Mouse (Mus musculus) liver, embryonic 12.5 days (tissue): Measurements from ENCODE around the gene Asb2. TPM values are rescaled to one million over a fixed set of nuclear protein-coding genes. Genes with fewer than 3 reads are reported as not detected.
A peak's percentile ranks its signal among the peaks of the same experiment; 100 is the strongest.

Experiments
- ATAC-seq: fragments of 200-750 bp; cut with Nextera tagmentation; 2 replicates; pipeline ENCODE4 v1.8.0; 2017; ENCODE audit warnings: moderate number of reproducible peaks, mild to moderate bottlenecking, moderate library complexity
- H3K27ac ChIP-seq: fragments of 300-500 bp; sonication (generic); 2 replicates; pipeline ENCODE4 v1.5.1; 2016; ENCODE audit warnings: mild to moderate bottlenecking
- H3K27me3 ChIP-seq: fragments of 300-500 bp; sonication (generic); replicated peaks from 2 replicates; pipeline ENCODE4 v1.6.1; 2016; ENCODE audit warnings: mild to moderate bottlenecking, moderate library complexity
- H3K36me3 ChIP-seq: fragments of 300-500 bp; sonication (generic); 2 replicates; pipeline ENCODE4 v1.6.1; 2016; ENCODE audit warnings: mild to moderate bottlenecking, moderate library complexity
- H3K4me1 ChIP-seq: fragments of 300-500 bp; sonication (generic); 2 replicates; pipeline ENCODE4 v1.6.1; 2016
- H3K4me2 ChIP-seq: fragments of 300-500 bp; sonication (generic); 2 replicates; pipeline ENCODE4 v1.6.1; 2016; ENCODE audit warnings: mild to moderate bottlenecking, moderate library complexity
- H3K4me3 ChIP-seq: fragments of 300-500 bp; sonication (generic); 2 replicates; pipeline ENCODE4 v1.5.1; 2016; ENCODE audit warnings: mild to moderate bottlenecking, moderate library complexity
- H3K9ac ChIP-seq: fragments of 300-500 bp; sonication (generic); 2 replicates; pipeline ENCODE4 v1.6.1; 2016; ENCODE audit warnings: mild to moderate bottlenecking, moderate library complexity
- H3K9me3 ChIP-seq: fragments of 300-500 bp; sonication (generic); replicated peaks from 2 replicates; pipeline ENCODE4 v1.6.1; 2016; ENCODE audit warnings: mild to moderate bottlenecking, moderate library complexity
- WGBS: fragments of 180-500 bp; shearing (Covaris S2); methylation state at CpG from one replicate; pipeline ENCODE4 v1.1.7; 2016; ENCODE audit not compliant: insufficient replicate concordance; 5-methylcytosine and 5-hydroxymethylcytosine counted together
- polyA plus RNA-seq: library from polyadenylated mRNA; unstranded; fragments of >200 nt; fragmentation: Nextera tagmentation; extraction: Ambion mirVana; gene quantifications from 2 replicates; pipeline ENCODE4 v1.2.1, GENCODE M21; 2016

Gene Asb2
- polyA plus RNA-seq, 1 experiment from 2014 or later: 1.1 TPM

DNA sequence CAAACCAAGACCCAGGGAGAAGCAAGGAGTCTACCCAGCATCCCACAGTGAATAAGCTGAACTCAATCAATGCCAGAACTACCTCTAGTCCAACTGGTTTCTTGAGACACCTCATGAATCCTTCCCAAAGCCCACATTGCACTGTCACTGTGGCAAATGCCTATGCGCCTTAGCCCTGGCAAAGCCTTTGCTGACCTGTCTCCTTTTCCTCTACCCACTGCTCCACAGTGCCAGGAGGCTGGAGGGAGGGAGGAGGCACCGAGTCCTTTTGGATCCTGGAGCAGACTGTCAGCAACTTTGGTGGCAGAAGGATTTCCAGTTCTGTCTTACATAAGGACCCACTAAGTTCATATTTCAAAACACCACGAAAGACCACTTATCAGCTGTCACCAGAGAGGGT lies 72.4 kb downstream of the Asb2 start:
- no peak for ATAC-seq
- Histone ChIP-seq H3K4me2 (no peak overlapping the region), H3K9me3 (no peaks in the 10 kb centered on the region), H3K27me3 (no peaks in the 10 kb centered on the region), H3K27ac (no peak overlapping the region), H3K9ac (no peak overlapping the region), H3K36me3 (no peaks in the 10 kb centered on the region), H3K4me1 (no peaks in the 10 kb centered on the region), H3K4me3 (no peak overlapping the region)
- 70% methylated on average over 3 of the region's 3 CpGs for WGBS

- Histone ChIP-seq H3K9ac (no peak overlapping the region), H3K27ac (no peak overlapping the region), H3K4me1 (no peaks in the 10 kb centered on the region), H3K4me3 (no peak overlapping the region), H3K36me3 (no peaks in the 10 kb centered on the region), H3K27me3 (no peaks in the 10 kb centered on the region), H3K9me3 (no peaks in the 10 kb centered on the region), H3K4me2 (no peak overlapping the region)
- no peak for ATAC-seq
- WGBS: 54% methylated on average over 6 of the region's 6 CpGs
These were observed 72.9 kb downstream of the Asb2 start for GRCm38 (mm10) chr12:103282936-103283335.

DNA sequence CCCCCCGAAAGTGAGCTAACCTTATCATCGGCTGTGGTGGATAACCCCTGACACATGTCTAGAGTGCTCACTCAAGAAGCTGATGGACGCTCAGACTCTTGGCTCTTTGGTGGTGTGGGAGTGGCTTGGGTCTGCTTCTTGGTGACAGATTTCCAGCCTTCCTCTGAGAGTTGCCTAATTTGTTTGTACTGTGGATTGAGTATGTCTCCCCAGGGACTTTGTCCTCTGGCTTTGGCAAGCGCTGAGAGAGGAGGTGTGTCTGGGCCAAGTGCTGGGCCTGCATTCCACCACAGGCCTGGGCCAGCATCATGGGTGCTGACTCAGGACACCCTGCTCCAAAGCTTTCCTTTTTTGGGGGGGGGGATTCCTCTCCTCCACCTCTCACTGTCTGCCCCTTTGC lies 73.9 kb downstream of the Asb2 start:
- H3K4me3 ChIP-seq: no peak overlapping the region
- H3K4me2 ChIP-seq: no peak overlapping the region
- no peak overlapping the region for H3K9ac ChIP-seq
- peak; percentile 64 for ATAC-seq
- H3K9me3 ChIP-seq: no peaks in the 10 kb centered on the region
- 47% methylated on average over 4 of the region's 4 CpGs for WGBS
- H3K36me3 ChIP-seq: no peaks in the 10 kb centered on the region
- no peak overlapping the region for H3K27ac ChIP-seq
- no peaks in the 10 kb centered on the region for H3K4me1 ChIP-seq
- H3K27me3 ChIP-seq: no peaks in the 10 kb centered on the region

DNA sequence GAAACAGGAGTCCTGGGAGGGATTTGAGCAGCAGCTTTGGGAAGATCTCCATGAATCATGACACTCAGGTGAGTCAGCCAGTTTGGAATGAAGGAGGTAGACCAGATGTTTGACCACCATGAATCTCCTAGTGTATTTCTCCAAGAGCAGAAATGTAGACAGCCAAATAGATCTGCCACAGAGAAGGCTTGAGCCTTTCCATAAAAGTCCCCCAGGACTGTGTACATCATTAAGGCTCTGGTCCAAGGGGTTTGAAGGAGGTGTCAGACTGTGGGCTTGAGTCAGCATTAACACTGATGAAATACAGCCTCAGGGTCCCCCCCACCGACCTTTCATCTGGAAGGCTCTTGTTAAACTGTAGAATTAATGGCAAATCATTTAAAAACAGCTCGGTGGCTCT lies 74.3 kb downstream of the Asb2 start:
- Histone ChIP-seq H3K4me3 (no peak overlapping the region), H3K4me2 (no peak overlapping the region), H3K9me3 (no peaks in the 10 kb centered on the region), H3K27me3 (no peaks in the 10 kb centered on the region), H3K9ac (no peak overlapping the region), H3K4me1 (no peaks in the 10 kb centered on the region), H3K27ac (no peak overlapping the region), H3K36me3 (no peaks in the 10 kb centered on the region)
- 39% methylated on average over 2 of the region's 2 CpGs for WGBS
- no peak for ATAC-seq

GRCm38 (mm10) chr12:103276422-103276821 lies 79.4 kb downstream of the Asb2 start:
- H3K9ac ChIP-seq: no peak overlapping the region
- H3K27me3 ChIP-seq: no peaks in the 10 kb centered on the region
- H3K36me3 ChIP-seq: no peaks in the 10 kb centered on the region
- H3K4me1 ChIP-seq: no peaks in the 10 kb centered on the region
- H3K4me2 ChIP-seq: no peak overlapping the region
- H3K4me3 ChIP-seq: no peak overlapping the region
- 51% methylated on average over 4 of the region's 4 CpGs for WGBS
- H3K27ac ChIP-seq: no peak overlapping the region
- no peak for ATAC-seq
- no peaks in the 10 kb centered on the region for H3K9me3 ChIP-seq

DNA sequence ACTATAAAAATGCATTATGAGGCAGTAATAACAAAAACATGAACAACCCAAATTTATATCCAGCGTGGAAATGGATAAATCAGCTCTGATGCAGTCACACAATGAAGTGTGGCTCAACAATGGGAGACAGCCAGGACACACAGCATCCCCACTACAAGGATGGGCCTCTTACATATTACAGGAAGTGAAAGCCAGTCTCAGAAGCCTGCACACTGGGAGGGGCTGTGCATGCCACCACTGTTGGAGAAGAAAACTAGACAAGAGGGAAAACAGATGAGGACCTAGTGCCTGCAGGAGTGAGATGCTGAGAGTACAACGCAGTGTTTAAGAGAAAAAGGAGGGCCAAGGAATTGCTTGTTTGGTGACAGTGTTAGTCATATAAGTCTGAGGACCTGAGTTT lies 82.1 kb downstream of the Asb2 start:
- H3K4me1 ChIP-seq: no peaks in the 10 kb centered on the region
- no peaks in the 10 kb centered on the region for H3K27me3 ChIP-seq
- no peaks in the 10 kb centered on the region for H3K36me3 ChIP-seq
- H3K9me3 ChIP-seq: no peaks in the 10 kb centered on the region
- no peak for ATAC-seq
- H3K4me2 ChIP-seq: no peak overlapping the region
- 62% methylated on average over 2 of the region's 2 CpGs for WGBS
- no peak overlapping the region for H3K27ac ChIP-seq
- no peak overlapping the region for H3K9ac ChIP-seq
- H3K4me3 ChIP-seq: no peak overlapping the region

DNA sequence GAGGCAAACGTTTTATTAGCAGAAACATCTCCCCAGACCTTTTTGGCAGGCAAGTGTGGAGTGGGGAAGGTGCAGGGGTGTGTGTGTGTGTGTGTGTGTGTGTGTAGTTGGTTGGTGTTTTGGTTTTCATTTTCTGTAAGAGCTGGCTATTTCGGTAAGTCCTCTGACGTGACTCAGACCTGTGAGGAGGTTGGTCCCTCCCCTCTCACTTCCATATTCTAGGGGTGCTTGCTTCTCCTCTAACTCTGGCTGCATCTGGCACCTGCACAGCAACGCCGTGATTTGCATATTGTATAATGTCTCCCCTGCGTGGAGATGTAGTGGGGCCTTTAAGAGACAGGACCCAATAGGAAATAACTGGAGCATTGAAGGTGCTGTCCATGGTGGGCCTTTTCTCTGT lies 82.8 kb downstream of the Asb2 start:
- Histone ChIP-seq H3K4me1 (no peaks in the 10 kb centered on the region), H3K9me3 (no peaks in the 10 kb centered on the region), H3K4me3 (no peak overlapping the region), H3K4me2 (no peak overlapping the region), H3K27ac (no peak overlapping the region), H3K9ac (no peak overlapping the region), H3K36me3 (no peaks in the 10 kb centered on the region), H3K27me3 (no peaks in the 10 kb centered on the region)
- no peak for ATAC-seq
- 52% methylated on average over 6 of the region's 6 CpGs for WGBS

- ATAC-seq: no peak
- Histone ChIP-seq H3K27ac (no peak overlapping the region), H3K4me3 (no peak overlapping the region), H3K36me3 (no peaks in the 10 kb centered on the region), H3K4me1 (no peaks in the 10 kb centered on the region), H3K27me3 (no peaks in the 10 kb centered on the region), H3K9ac (no peak overlapping the region), H3K9me3 (no peaks in the 10 kb centered on the region), H3K4me2 (no peak overlapping the region)
- WGBS: 54% methylated on average over 3 of the region's 3 CpGs
These were observed 83.6 kb downstream of the Asb2 start for GRCm38 (mm10) chr12:103272176-103272575.

Other genes starting within 250 kb of the Asb2 start
- not detected in 2 replicates for gene Prima1, start 113.9 kb downstream of the Asb2 start, polyA plus RNA-seq
- gene Fam181a, start 45.0 kb downstream of the Asb2 start, polyA plus RNA-seq: not detected in 2 replicates
- gene Otub2, start 32.7 kb upstream of the Asb2 start, polyA plus RNA-seq: 24.2 and 26.2 TPM in 2 replicates
- 0.18 and 0.24 TPM in 2 replicates for gene 9330161L09Rik, start 51.8 kb upstream of the Asb2 start, polyA plus RNA-seq
- 69.1 and 72.6 TPM in 2 replicates for gene Ddx24, start 69.8 kb upstream of the Asb2 start, polyA plus RNA-seq
- 9.8 and 11.6 TPM in 2 replicates for gene Ifi27, start 78.2 kb upstream of the Asb2 start, polyA plus RNA-seq
- gene Ifi27l2a, start 87.7 kb upstream of the Asb2 start, polyA plus RNA-seq: 1.4 and 1.6 TPM in 2 replicates
- not detected in 2 replicates for gene Ifi27l2b, start 101.2 kb upstream of the Asb2 start, polyA plus RNA-seq
- 1.8 and 2.3 TPM in 2 replicates for gene Ppp4r4, start 176.3 kb upstream of the Asb2 start, polyA plus RNA-seq